Comparison of ENCODE assay signal across 21 mouse cellular contexts in the genomic region with DNA sequence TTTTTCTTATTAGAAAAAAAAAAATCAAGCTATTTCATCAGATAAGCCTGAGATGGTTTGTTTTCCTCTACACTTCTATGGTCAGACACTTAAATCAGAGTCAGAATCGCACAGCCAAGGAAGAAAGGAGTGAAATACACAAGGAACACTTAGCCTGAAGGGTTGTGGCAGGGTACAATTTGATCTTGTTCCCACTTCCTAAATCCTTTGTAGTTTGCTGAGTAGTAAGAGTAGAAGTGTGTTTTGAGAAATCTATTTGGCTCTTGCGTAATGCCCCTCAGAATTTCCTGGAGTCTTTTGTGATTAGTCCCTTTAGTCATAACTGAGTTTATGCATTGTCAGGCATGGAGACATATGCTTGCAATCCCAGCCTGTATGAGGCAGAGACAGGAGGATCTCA. TPM values are rescaled to one million over a fixed set of nuclear protein-coding genes. Genes with fewer than 3 reads are reported as not detected.
DNase-seq lines count a peak whose midpoint lies in the region; ATAC-seq and TF ChIP-seq lines count a peak whose summit lies in the region.
"Had no signal": no experiment of that assay in that cellular context is flagged by ENCODE, and none has a peak within 500 bp of the region (broad histone marks: within the 10 kb centered on the region; RNA-seq: fewer than 3 reads in every experiment).

No protein-coding gene starts in this region.

- peaks cover 14% of the 10 kb centered on the region; the same call in 1 of the 2 replicates for H3K36me3 ChIP-seq in kidney, postnatal 0 days (ENCODE audit: insufficient read depth, low read length)
- H3K36me3 ChIP-seq in stomach, embryonic 16.5 days (ENCODE audit: control insufficient read depth, insufficient read depth, low read length): 0 out of 2 replicates have a peak, but pooled peaks cover 7% of the 10 kb centered on the region
- peaks cover 44% of the 10 kb centered on the region for H3K36me3 ChIP-seq in forebrain, embryonic 13.5 days (ENCODE audit: poor library complexity, severe bottlenecking)

- H3K27ac ChIP-seq in kidney, postnatal 0 days: 0 out of 2 replicates have a peak overlapping the region, but pooled peaks have one; percentile 72
- 0 out of 2 replicates have a peak overlapping the region, but pooled peaks have one; percentile 3 for H3K27ac ChIP-seq in stomach, embryonic 16.5 days (ENCODE audit: low read length)
- H3K27ac ChIP-seq in forebrain, embryonic 13.5 days: no peak overlapping the region
- H3K27ac ChIP-seq: embryonic facial prominence, embryonic 10.5 days; heart, adult 2 months; hindbrain, embryonic 14.5 days; intestine, embryonic 15.5 days; kidney, embryonic 15.5 days; layer of hippocampus, adult 2 months; left cerebral cortex, adult 2 months; limb, embryonic 10.5 days; liver, embryonic 14.5 days; neural tube, embryonic 12.5 days had no signal

- ATAC-seq in kidney, postnatal 0 days (replicated peaks; ENCODE audit: low FRiP score, low read depth): no peak
- ATAC-seq in stomach, embryonic 16.5 days (ENCODE audit: insufficient read depth, low FRiP score): no peak
- no peak for ATAC-seq in forebrain, embryonic 13.5 days
- ATAC-seq: forebrain, embryonic 16.5 days; intestine, embryonic 15.5 days had no signal

- WGBS in kidney, postnatal 0 days: 95% methylated on average over 2 of the region's 2 CpGs
- 94% methylated on average over 2 of the region's 2 CpGs for WGBS in stomach, embryonic 16.5 days
- WGBS in forebrain, embryonic 13.5 days: 95% methylated on average over 2 of the region's 2 CpGs

- no peak overlapping the region for H3K4me2 ChIP-seq in kidney, postnatal 0 days (ENCODE audit: low read length)
- H3K4me2 ChIP-seq in stomach, embryonic 16.5 days (ENCODE audit: low read depth, low read length): no peak overlapping the region
- no peak overlapping the region for H3K4me2 ChIP-seq in forebrain, embryonic 13.5 days
- H3K4me2 ChIP-seq: hindbrain, embryonic 14.5 days; intestine, embryonic 15.5 days; kidney, embryonic 15.5 days; neural tube, embryonic 12.5 days had no signal

- H3K9me3 ChIP-seq in kidney, postnatal 0 days (replicated peaks; ENCODE audit: low read length): no peaks in the 10 kb centered on the region
- no peaks in the 10 kb centered on the region for H3K9me3 ChIP-seq in stomach, embryonic 16.5 days (replicated peaks; ENCODE audit: control insufficient read depth, low read length)
- H3K9me3 ChIP-seq in forebrain, embryonic 13.5 days (replicated peaks): no peaks in the 10 kb centered on the region
- H3K9me3 ChIP-seq: embryonic facial prominence, embryonic 10.5 days; intestine, embryonic 15.5 days; kidney, embryonic 15.5 days; limb, embryonic 10.5 days; neural tube, embryonic 12.5 days had no signal

- DNase-seq in kidney, postnatal 0 days (ENCODE audit: low spot score): no peak
- no peak for DNase-seq in kidney, postnatal 25 days
- DNase-seq in NIH3T3 (ENCODE audit: low read depth): peak; percentile 38
- DNase-seq in lung, postnatal 14 days: peak; percentile 22
- no peak for DNase-seq in embryo, embryonic 10.5 days (ENCODE audit: low spot score)
- DNase-seq: cerebellum, adult 11 months; cerebellum, postnatal 25 days; heart, adult 2 months; thymus, postnatal 36 days had no signal

- H3K4me1 ChIP-seq in kidney, postnatal 0 days (replicated peaks; ENCODE audit: insufficient read depth, low read length): 0 out of 2 replicates have a peak, but pooled peaks cover 3% of the 10 kb centered on the region
- no peaks in the 10 kb centered on the region for H3K4me1 ChIP-seq in stomach, embryonic 16.5 days (ENCODE audit: control insufficient read depth, insufficient read depth, low read length)
- no peaks in the 10 kb centered on the region for H3K4me1 ChIP-seq in forebrain, embryonic 13.5 days
- H3K4me1 ChIP-seq: embryonic facial prominence, embryonic 10.5 days; limb, embryonic 10.5 days; neural tube, embryonic 12.5 days had no signal

- H3K27me3 ChIP-seq in kidney, postnatal 0 days (ENCODE audit: insufficient read depth, low read length): no peaks in the 10 kb centered on the region
- no peaks in the 10 kb centered on the region for H3K27me3 ChIP-seq in stomach, embryonic 16.5 days (ENCODE audit: control insufficient read depth, insufficient read depth, low read length)
- no peaks in the 10 kb centered on the region for H3K27me3 ChIP-seq in forebrain, embryonic 13.5 days
- H3K27me3 ChIP-seq: intestine, embryonic 15.5 days; kidney, embryonic 15.5 days; neural tube, embryonic 12.5 days had no signal

- no peak overlapping the region for H3K9ac ChIP-seq in kidney, postnatal 0 days (ENCODE audit: low read depth, low read length)
- H3K9ac ChIP-seq in stomach, embryonic 16.5 days (ENCODE audit: low read length): no peak overlapping the region
- no peak overlapping the region for H3K9ac ChIP-seq in forebrain, embryonic 13.5 days
- H3K9ac ChIP-seq: hindbrain, embryonic 14.5 days; intestine, embryonic 15.5 days; kidney, embryonic 15.5 days; liver, embryonic 14.5 days; neural tube, embryonic 12.5 days had no signal

- TF ChIP-seq CTCF in kidney, postnatal 0 days (IDR thresholded peaks at IDR 0.05; ENCODE audit: low read depth): no peak

- H3K4me3 ChIP-seq in kidney, postnatal 0 days (replicated peaks; ENCODE audit: low read depth, low read length): no peak overlapping the region
- no peak overlapping the region for H3K4me3 ChIP-seq in stomach, embryonic 16.5 days (replicated peaks; ENCODE audit: low read length)
- H3K4me3 ChIP-seq in forebrain, embryonic 13.5 days: no peak overlapping the region
- H3K4me3 ChIP-seq: embryonic facial prominence, embryonic 10.5 days; heart, adult 2 months; intestine, embryonic 15.5 days; kidney, embryonic 15.5 days; layer of hippocampus, adult 2 months; left cerebral cortex, adult 2 months; limb, embryonic 10.5 days; neural tube, embryonic 12.5 days had no signal

RNA-seq across cellular contexts. Expression of gene Fkbp15, which starts 11.0 kb away (rescaled TPM):
- 19.2 and 21.7 TPM in 2 replicates for polyA plus RNA-seq in kidney, postnatal 0 days (2015; fragmentation: Nextera tagmentation; extraction: Ambion mirVana)
- 29.8 and 30.2 TPM in 2 replicates for polyA plus RNA-seq in stomach, embryonic 16.5 days (2015; fragmentation: Nextera tagmentation; extraction: Ambion mirVana)
- polyA plus RNA-seq in forebrain, embryonic 13.5 days (2015; fragmentation: Nextera tagmentation; extraction: Ambion mirVana): 19.7 and 22.8 TPM in 2 replicates

RNA-seq across cellular contexts. Expression of gene Slc31a1, which starts 11.2 kb away (rescaled TPM):
- polyA plus RNA-seq in kidney, postnatal 0 days (2015; fragmentation: Nextera tagmentation; extraction: Ambion mirVana): 48.3 and 55.9 TPM in 2 replicates
- polyA plus RNA-seq in stomach, embryonic 16.5 days (2015; fragmentation: Nextera tagmentation; extraction: Ambion mirVana): 62.9 and 74.4 TPM in 2 replicates
- polyA plus RNA-seq in forebrain, embryonic 13.5 days (2015; fragmentation: Nextera tagmentation; extraction: Ambion mirVana): 38.2 and 43.1 TPM in 2 replicates

RNA-seq across cellular contexts. Expression of gene Cdc26, which starts 59.1 kb away (rescaled TPM):
- polyA plus RNA-seq in kidney, postnatal 0 days (2015; fragmentation: Nextera tagmentation; extraction: Ambion mirVana): 137 and 138 TPM in 2 replicates
- 127 and 128 TPM in 2 replicates for polyA plus RNA-seq in stomach, embryonic 16.5 days (2015; fragmentation: Nextera tagmentation; extraction: Ambion mirVana)
- 144 and 153 TPM in 2 replicates for polyA plus RNA-seq in forebrain, embryonic 13.5 days (2015; fragmentation: Nextera tagmentation; extraction: Ambion mirVana)

RNA-seq across cellular contexts. Expression of gene Prpf4, which starts 59.2 kb away (rescaled TPM):
- 14.8 and 16.1 TPM in 2 replicates for polyA plus RNA-seq in kidney, postnatal 0 days (2015; fragmentation: Nextera tagmentation; extraction: Ambion mirVana)
- polyA plus RNA-seq in stomach, embryonic 16.5 days (2015; fragmentation: Nextera tagmentation; extraction: Ambion mirVana): 16.6 and 18.3 TPM in 2 replicates
- polyA plus RNA-seq in forebrain, embryonic 13.5 days (2015; fragmentation: Nextera tagmentation; extraction: Ambion mirVana): 21.3 and 24.0 TPM in 2 replicates

Comparison
In these comparisons a context has a peak if more than half of its experiments do, and no peak if none do; other contexts are left out.
1. DNase-seq: peak in NIH3T3 (single experiment) and lung, postnatal 14 days (single experiment); none in kidney, postnatal 0 days (single experiment), kidney, postnatal 25 days (0 of 2) and embryo, embryonic 10.5 days (single experiment).